Comparison of ENCODE assay signal across 24 mouse cellular contexts in genomic region chr6:125405461-125406382, GRCm38 (mm10). TPM values are rescaled to one million over a fixed set of nuclear protein-coding genes. Genes with fewer than 3 reads are reported as not detected.
A peak's percentile ranks its signal among the peaks of the same experiment; 100 is the strongest.
DNase-seq lines count a peak whose midpoint lies in the region; ATAC-seq and TF ChIP-seq lines count a peak whose summit lies in the region.
"Had no signal": no experiment of that assay in that cellular context is flagged by ENCODE, and none has a peak within 500 bp of the region (broad histone marks: within the 10 kb centered on the region; RNA-seq: fewer than 3 reads in every experiment).

No protein-coding gene starts in this region.

- DNase-seq in heart, embryonic 10.5 days (ENCODE audit: low spot score): no peak
- DNase-seq in layer of hippocampus, postnatal 36 days: no peak
- DNase-seq: adrenal gland, postnatal 25 days; cerebellum, adult 11 months; cerebellum, adult 9-11 months; forebrain, postnatal 0 days; heart, postnatal 14 days; kidney, adult 2 months; kidney, postnatal 10 days; left cerebral cortex, postnatal 4 days; spleen, adult 18-20 months; thymus, postnatal 4 days had no signal

- no peak for TF ChIP-seq POLR2A in ES-Bruce4 (IDR thresholded peaks at IDR 0.05; ENCODE audit: insufficient read depth, low read length)

- H3K4me1 ChIP-seq in heart, embryonic 10.5 days: no peaks in the 10 kb centered on the region
- H3K4me1 ChIP-seq in heart, embryonic 12.5 days (replicated peaks): no peaks in the 10 kb centered on the region
- H3K4me1 ChIP-seq in megakaryocyte, embryonic 14.5 days: peaks cover 27% of the 10 kb centered on the region
- peaks cover 1% of the 10 kb centered on the region for H3K4me1 ChIP-seq in ES-Bruce4 (ENCODE audit: control insufficient read depth, insufficient read depth, low read length)
- H3K4me1 ChIP-seq: heart, embryonic 13.5 days; hindbrain, embryonic 12.5 days had no signal

- 0 out of 2 replicates have a peak overlapping the region, but pooled peaks have one; percentile 0 for H3K27ac ChIP-seq in heart, embryonic 10.5 days
- H3K27ac ChIP-seq in heart, embryonic 12.5 days (ENCODE audit: poor library complexity, severe bottlenecking): no peak overlapping the region
- H3K27ac ChIP-seq in ES-Bruce4 (ENCODE audit: insufficient read depth, low read length): peak overlapping the region; percentile 30; the same call in 1 of the 2 replicates
- H3K27ac ChIP-seq: heart, embryonic 13.5 days; hindbrain, embryonic 12.5 days; limb, embryonic 15.5 days; neural tube, embryonic 15.5 days had no signal

- H3K36me3 ChIP-seq in heart, embryonic 10.5 days: no peaks in the 10 kb centered on the region
- no peaks in the 10 kb centered on the region for H3K36me3 ChIP-seq in heart, embryonic 12.5 days
- H3K36me3 ChIP-seq in megakaryocyte, embryonic 14.5 days (replicated peaks; ENCODE audit: low read length): no peaks in the 10 kb centered on the region
- H3K36me3 ChIP-seq in ES-Bruce4 (ENCODE audit: control insufficient read depth, insufficient read depth, low read length, poor library complexity, severe bottlenecking): no peaks in the 10 kb centered on the region
- H3K36me3 ChIP-seq: heart, embryonic 13.5 days; hindbrain, embryonic 12.5 days; limb, embryonic 15.5 days; neural tube, embryonic 15.5 days had no signal

- H3K9ac ChIP-seq in heart, embryonic 12.5 days: no peak overlapping the region
- H3K9ac ChIP-seq in ES-Bruce4 (ENCODE audit: low read depth, poor library complexity, severe bottlenecking): no peak overlapping the region; the same call in 1 of the 2 replicates
- H3K9ac ChIP-seq: forebrain, postnatal 0 days; heart, embryonic 13.5 days; hindbrain, embryonic 12.5 days; limb, embryonic 15.5 days; neural tube, embryonic 15.5 days had no signal

- peak; percentile 29 for TF ChIP-seq CTCF in ES-Bruce4 (IDR thresholded peaks at IDR 0.05; ENCODE audit: low read depth, low read length)

- H3K4me2 ChIP-seq in heart, embryonic 12.5 days: no peak overlapping the region
- H3K4me2 ChIP-seq: heart, embryonic 13.5 days; hindbrain, embryonic 12.5 days; limb, embryonic 15.5 days; neural tube, embryonic 15.5 days had no signal

- H3K9me3 ChIP-seq in heart, embryonic 10.5 days: no peaks in the 10 kb centered on the region
- 0 out of 2 replicates have a peak, but pooled peaks cover 5% of the 10 kb centered on the region for H3K9me3 ChIP-seq in heart, embryonic 12.5 days (replicated peaks)
- H3K9me3 ChIP-seq in megakaryocyte, embryonic 14.5 days: peaks cover 10% of the 10 kb centered on the region
- no peaks in the 10 kb centered on the region for H3K9me3 ChIP-seq in ES-Bruce4 (replicated peaks; ENCODE audit: control insufficient read depth, insufficient read depth, low read length, poor library complexity, severe bottlenecking)
- H3K9me3 ChIP-seq: heart, embryonic 13.5 days; limb, embryonic 15.5 days had no signal

- no peak overlapping the region for H3K4me3 ChIP-seq in heart, embryonic 10.5 days
- no peak overlapping the region for H3K4me3 ChIP-seq in heart, embryonic 12.5 days
- H3K4me3 ChIP-seq in megakaryocyte, embryonic 14.5 days (replicated peaks): peak overlapping the region; percentile 52
- H3K4me3 ChIP-seq in ES-Bruce4 (ENCODE audit: low read depth, low read length): no peak overlapping the region
- H3K4me3 ChIP-seq: heart, embryonic 13.5 days; hindbrain, embryonic 12.5 days; limb, embryonic 15.5 days; neural tube, embryonic 15.5 days had no signal

- WGBS in heart, embryonic 10.5 days: 50% methylated on average over 14 of the region's 14 CpGs
- WGBS in heart, embryonic 12.5 days: 47% methylated on average over 14 of the region's 14 CpGs

- no peak for TF ChIP-seq EP300 in ES-Bruce4 (IDR thresholded peaks at IDR 0.05; ENCODE audit: insufficient read depth, low read depth, low read length)

- no peak for ATAC-seq in heart, embryonic 12.5 days (ENCODE audit: insufficient number of reproducible peaks, low FRiP score)
- ATAC-seq in megakaryocyte, adult 5-6 weeks (ENCODE audit: poor library complexity, severe bottlenecking): no peak
- ATAC-seq in erythroblast, adult 5-6 weeks (replicated peaks; ENCODE audit: low FRiP score, poor library complexity, severe bottlenecking): peak; percentile 57; the same call in 1 of the 2 replicates
- ATAC-seq: forebrain, postnatal 0 days had no signal

- no peaks in the 10 kb centered on the region for H3K27me3 ChIP-seq in heart, embryonic 10.5 days (ENCODE audit: insufficient read depth, poor library complexity, severe bottlenecking)
- H3K27me3 ChIP-seq in heart, embryonic 12.5 days (replicated peaks): no peaks in the 10 kb centered on the region
- peaks cover 12% of the 10 kb centered on the region for H3K27me3 ChIP-seq in megakaryocyte, embryonic 14.5 days (replicated peaks)
- H3K27me3 ChIP-seq in ES-Bruce4 (ENCODE audit: control insufficient read depth, insufficient read depth, low read length, poor library complexity, severe bottlenecking): no peaks in the 10 kb centered on the region
- H3K27me3 ChIP-seq: heart, embryonic 13.5 days; hindbrain, embryonic 12.5 days; limb, embryonic 15.5 days; neural tube, embryonic 15.5 days had no signal

RNA-seq across cellular contexts. Expression of gene Plekhg6, which starts 25.1 kb away (rescaled TPM):
- 0.20 TPM in 1 of 2 replicates, not detected in the other for polyA plus RNA-seq in heart, embryonic 10.5 days (2016; fragmentation: Nextera tagmentation; extraction: Ambion mirVana)
- not detected in 2 replicates for polyA plus RNA-seq in heart, embryonic 12.5 days (2016; fragmentation: Nextera tagmentation; extraction: Ambion mirVana)
- polyA plus RNA-seq in megakaryocyte, embryonic 14.5 days (2012; ENCODE audit: insufficient read depth, low replicate concordance): 0.39 TPM in 1 of 2 replicates, not detected in the other
- not detected in 2 replicates for total RNA-seq in megakaryocyte, adult 5-6 weeks (2015)
- total RNA-seq in megakaryocyte, adult 5-6 weeks (2017): not detected in 2 replicates
- polyA plus RNA-seq in ES-Bruce4 (2011; ENCODE audit: insufficient read depth, insufficient read length, low read depth, missing spikeins): 2.3 and 2.5 TPM in 2 replicates
- not detected in 2 replicates for total RNA-seq in erythroblast, adult 5-6 weeks (2015; ENCODE audit: low replicate concordance)
- not detected in 2 replicates for total RNA-seq in erythroblast, adult 5-6 weeks (2017; ENCODE audit: low replicate concordance)
- total RNA-seq in layer of hippocampus, postnatal 36 days (2021): under 1 TPM in 1 of 2 experiments, not detected in 1; 0.25 TPM
- total RNA-seq: common myeloid progenitor, adult 5-6 weeks; gastrocnemius, adult 8-10 months; granulocyte monocyte progenitor cell, adult 5-6 weeks; heart, postnatal 14 days; left cerebral cortex, postnatal 4 days had no signal

RNA-seq across cellular contexts. Expression of gene Tnfrsf1a, which starts 56.6 kb away (rescaled TPM):
- polyA plus RNA-seq in heart, embryonic 10.5 days (2016; fragmentation: Nextera tagmentation; extraction: Ambion mirVana): 33.6 and 35.3 TPM in 2 replicates
- polyA plus RNA-seq in heart, embryonic 12.5 days (2016; fragmentation: Nextera tagmentation; extraction: Ambion mirVana): 37.2 and 37.9 TPM in 2 replicates
- 10.1 and 63.6 TPM in 2 replicates for polyA plus RNA-seq in megakaryocyte, embryonic 14.5 days (2012; ENCODE audit: insufficient read depth, low replicate concordance)
- total RNA-seq in megakaryocyte, adult 5-6 weeks (2015): 96.4 and 101 TPM in 2 replicates
- total RNA-seq in megakaryocyte, adult 5-6 weeks (2017): 90.2 and 116 TPM in 2 replicates
- polyA plus RNA-seq in ES-Bruce4 (2011; ENCODE audit: insufficient read depth, insufficient read length, low read depth, missing spikeins): 13.1 and 19.8 TPM in 2 replicates
- total RNA-seq in erythroblast, adult 5-6 weeks (2015; ENCODE audit: low replicate concordance): 18.8 and 24.8 TPM in 2 replicates
- total RNA-seq in erythroblast, adult 5-6 weeks (2017; ENCODE audit: low replicate concordance): 7.2 and 13.8 TPM in 2 replicates
- 10 to 100 TPM in 1 of 2 experiments, 1 to 10 TPM in 1; 9.9 to 12.6 TPM for total RNA-seq in layer of hippocampus, postnatal 36 days (2021)
